Mouse (Mus musculus) heart, embryonic 13.5 days (tissue): ENCODE data around the gene Tcf20. TPM values are rescaled to one million over a fixed set of nuclear protein-coding genes. Genes with fewer than 3 reads are reported as not detected.
A peak's percentile ranks its signal among the peaks of the same experiment; 100 is the strongest.

Experiments
- ATAC-seq: fragments of 200-750 bp; cut with Nextera tagmentation; 2 replicates; pipeline ENCODE4 v1.8.0; 2017; ENCODE audit warnings: moderate TSS enrichment; ENCODE audit not compliant: insufficient number of reproducible peaks, low FRiP score, low TSS enrichment; ENCODE audit errors: extremely low read depth
- H3K27ac ChIP-seq: fragments of 300-500 bp; sonication (generic); replicated peaks from 2 replicates; pipeline ENCODE4 v1.5.1; 2015; ENCODE audit warnings: moderate library complexity, mild to moderate bottlenecking, inconsistent platforms
- H3K27me3 ChIP-seq: fragments of 300-500 bp; sonication (generic); replicated peaks from 2 replicates; pipeline ENCODE4 v1.6.1; 2015; ENCODE audit warnings: mild to moderate bottlenecking, inconsistent platforms
- H3K36me3 ChIP-seq: fragments of 300-500 bp; sonication (generic); 2 replicates; pipeline ENCODE4 v1.6.1; 2015; ENCODE audit warnings: mild to moderate bottlenecking, inconsistent platforms
- H3K4me1 ChIP-seq: fragments of 300-500 bp; sonication (generic); 2 replicates; pipeline ENCODE4 v1.6.1; 2015; ENCODE audit warnings: inconsistent platforms
- H3K4me2 ChIP-seq: fragments of 300-500 bp; sonication (generic); 2 replicates; pipeline ENCODE4 v1.6.1; 2015; ENCODE audit warnings: inconsistent platforms, mild to moderate bottlenecking, moderate library complexity
- H3K4me3 ChIP-seq: fragments of 300-500 bp; sonication (generic); 2 replicates; pipeline ENCODE4 v1.5.1; 2015; ENCODE audit warnings: moderate library complexity, mild to moderate bottlenecking, inconsistent platforms
- H3K9ac ChIP-seq: fragments of 300-500 bp; sonication (generic); 2 replicates; pipeline ENCODE4 v1.6.1; 2015; ENCODE audit warnings: inconsistent platforms, mild to moderate bottlenecking, moderate library complexity
- H3K9me3 ChIP-seq: fragments of 300-500 bp; sonication (generic); 2 replicates; pipeline ENCODE4 v1.6.1; 2016; ENCODE audit warnings: inconsistent platforms
- WGBS: fragments of 180-500 bp; shearing (Covaris S2); methylation state at CpG from one replicate; pipeline ENCODE4 v1.1.7; 2015; ENCODE audit warnings: mixed read lengths; 5-methylcytosine and 5-hydroxymethylcytosine counted together
- polyA plus RNA-seq: library from polyadenylated mRNA; unstranded; fragments of >200 nt; fragmentation: Nextera tagmentation; extraction: Ambion mirVana; gene quantifications from 2 replicates; pipeline ENCODE4 v1.2.1, GENCODE M21; 2015

The Tcf20 gene
- polyA plus RNA-seq, 1 experiment from 2014 or later, result 4.6 TPM

DNA sequence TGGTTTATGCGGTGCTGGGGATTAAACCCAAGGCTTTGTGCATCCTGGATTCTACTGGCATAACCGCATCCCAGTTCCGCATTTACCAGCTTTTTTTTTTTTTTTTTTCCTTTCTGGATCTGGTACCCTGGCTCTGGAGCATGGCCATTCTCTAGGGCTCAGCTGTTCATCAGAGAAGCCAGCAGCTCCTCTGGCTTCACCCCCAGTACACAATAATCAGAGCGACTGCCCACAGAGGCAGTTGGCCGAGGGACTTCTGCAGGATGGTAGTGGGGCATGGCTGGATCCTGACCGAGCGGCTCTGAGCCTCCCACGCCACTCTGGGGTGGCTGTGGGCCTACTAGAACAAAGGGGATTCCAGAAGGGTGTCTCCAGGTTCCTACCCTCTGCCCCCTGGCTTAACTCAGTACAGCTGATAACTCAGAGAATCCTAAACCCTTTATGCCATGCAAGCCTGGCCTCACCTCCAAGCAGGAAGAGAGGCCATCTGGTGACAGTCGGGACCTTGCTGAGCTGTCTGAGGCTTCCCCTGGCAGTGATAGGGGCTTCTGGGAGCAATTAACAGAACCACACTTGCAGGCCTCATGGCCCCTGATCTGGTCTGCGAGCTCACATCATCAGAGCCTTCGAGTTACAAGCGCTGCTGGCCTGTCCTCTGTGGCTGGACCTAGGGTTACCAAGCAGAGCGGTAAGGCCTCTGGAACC, 4.6 kb upstream of the Tcf20 start:
- WGBS, result 66% methylated on average over 13 of the region's 13 CpGs
- H3K36me3 ChIP-seq, result no peaks in the 10 kb centered on the region
- peaks cover 32% of the 10 kb centered on the region for H3K4me1 ChIP-seq
- ATAC-seq, result no peak
- no peak overlapping the region for H3K4me3 ChIP-seq
- H3K9ac ChIP-seq, result no peak overlapping the region
- no peak overlapping the region for H3K4me2 ChIP-seq
- no peak overlapping the region for H3K27ac ChIP-seq
- H3K27me3 ChIP-seq, result peaks cover 46% of the 10 kb centered on the region
- no peaks in the 10 kb centered on the region for H3K9me3 ChIP-seq

DNA sequence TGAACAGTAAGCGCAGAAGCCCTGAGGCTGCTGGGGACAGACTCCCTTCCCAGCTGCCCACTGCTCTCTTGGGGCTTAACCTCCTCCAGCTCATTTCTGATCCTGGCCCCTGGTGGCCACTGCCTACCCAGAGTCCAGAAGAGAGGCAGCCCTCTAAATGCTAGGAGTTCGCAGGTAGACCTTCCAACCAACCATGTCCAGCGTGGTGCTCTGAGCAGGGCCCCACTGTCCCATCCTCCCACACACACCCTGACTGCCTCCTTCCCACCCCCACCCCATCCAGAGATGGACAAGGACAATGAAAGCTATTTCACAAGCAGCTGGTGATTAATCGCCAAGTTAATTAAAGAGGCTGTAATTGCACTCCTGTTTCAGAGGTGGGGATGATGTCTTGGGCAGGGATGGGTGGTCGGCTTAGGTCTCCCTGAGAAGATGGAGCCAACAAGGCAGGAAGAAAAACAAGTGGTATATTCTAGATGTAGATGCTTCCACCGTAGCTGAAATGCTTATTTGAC, 1.6 kb upstream of the Tcf20 start:
- Histone ChIP-seq H3K27ac (no peak overlapping the region), H3K36me3 (no peaks in the 10 kb centered on the region), H3K4me3 (no peak overlapping the region), H3K27me3 (peaks cover 68% of the 10 kb centered on the region), H3K4me1 (peaks cover 26% of the 10 kb centered on the region), H3K4me2 (no peak overlapping the region), H3K9me3 (no peaks in the 10 kb centered on the region), H3K9ac (no peak overlapping the region)
- 74% methylated on average over 6 of the region's 6 CpGs for WGBS
- ATAC-seq, result no peak

DNA sequence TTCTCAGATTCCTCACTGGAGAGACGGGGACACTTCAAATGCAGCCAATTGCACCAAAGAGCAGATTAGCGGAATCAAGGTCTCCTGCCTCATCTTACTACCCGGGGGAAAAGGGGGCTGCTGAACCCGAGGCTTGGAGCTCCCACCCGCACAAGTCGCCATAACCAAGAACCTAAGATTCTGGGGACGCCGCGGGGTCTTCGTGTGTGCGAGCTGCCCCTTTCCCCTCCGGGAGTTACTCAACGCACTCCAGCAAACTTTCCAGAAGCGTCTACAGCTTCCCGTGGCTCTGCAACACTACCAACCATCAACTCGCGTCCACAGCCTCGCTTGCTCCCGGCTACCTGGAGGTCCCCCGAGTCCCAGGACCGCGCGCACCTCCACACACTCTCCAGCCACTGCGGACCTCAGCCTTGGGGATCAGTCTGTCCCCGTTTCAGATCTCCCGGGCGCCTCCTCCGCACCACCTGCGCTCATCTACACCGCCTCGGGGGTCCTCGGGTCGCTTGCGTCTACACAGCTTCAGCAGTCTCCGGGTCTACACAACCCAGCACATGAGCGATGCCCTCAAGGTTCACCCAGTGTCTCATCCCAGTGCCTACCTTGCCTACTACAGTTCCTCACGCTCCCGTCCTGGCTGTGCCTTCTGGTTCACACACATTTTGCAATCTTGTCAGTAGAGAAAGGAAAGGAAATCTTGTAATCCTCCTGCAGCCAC, 499 bp downstream of the Tcf20 start:
- 1% methylated on average over 38 of the region's 38 CpGs for WGBS
- Histone ChIP-seq H3K4me2 (peak overlapping the region; percentile 86), H3K27ac (no peak overlapping the region), H3K4me3 (peak overlapping the region; percentile 48), H3K9ac (peak overlapping the region; percentile 70), H3K4me1 (peaks cover 47% of the 10 kb centered on the region), H3K27me3 (peaks cover 61% of the 10 kb centered on the region), H3K9me3 (no peaks in the 10 kb centered on the region), H3K36me3 (no peaks in the 10 kb centered on the region)
- ATAC-seq, result no peak

DNA sequence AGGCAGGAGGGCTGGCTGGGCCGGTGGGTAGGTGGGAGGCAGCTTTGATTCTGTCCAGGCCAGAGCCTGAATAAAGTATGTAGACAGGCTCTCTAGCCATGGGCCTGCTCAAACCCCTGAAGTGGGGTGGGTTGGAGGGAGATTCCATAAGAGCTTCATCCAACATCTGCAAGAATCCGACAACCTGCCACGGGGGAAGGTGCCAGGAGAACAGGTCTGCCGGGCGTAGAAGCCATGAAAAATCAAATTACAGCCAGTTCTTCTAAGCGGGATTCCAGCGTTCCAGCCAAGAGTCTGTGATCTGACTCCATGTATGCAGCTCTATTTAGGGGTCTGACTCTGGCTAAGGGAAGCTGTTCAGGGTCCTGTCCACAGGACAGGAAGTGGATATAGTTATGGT, 3.1 kb downstream of the Tcf20 start:
- Histone ChIP-seq H3K9ac (no peak overlapping the region), H3K27me3 (peaks cover 64% of the 10 kb centered on the region), H3K4me3 (no peak overlapping the region), H3K4me2 (no peak overlapping the region), H3K9me3 (no peaks in the 10 kb centered on the region), H3K27ac (no peak overlapping the region), H3K36me3 (no peaks in the 10 kb centered on the region), H3K4me1 (peaks cover 55% of the 10 kb centered on the region)
- 71% methylated on average over 7 of the region's 7 CpGs for WGBS
- no peak for ATAC-seq

DNA sequence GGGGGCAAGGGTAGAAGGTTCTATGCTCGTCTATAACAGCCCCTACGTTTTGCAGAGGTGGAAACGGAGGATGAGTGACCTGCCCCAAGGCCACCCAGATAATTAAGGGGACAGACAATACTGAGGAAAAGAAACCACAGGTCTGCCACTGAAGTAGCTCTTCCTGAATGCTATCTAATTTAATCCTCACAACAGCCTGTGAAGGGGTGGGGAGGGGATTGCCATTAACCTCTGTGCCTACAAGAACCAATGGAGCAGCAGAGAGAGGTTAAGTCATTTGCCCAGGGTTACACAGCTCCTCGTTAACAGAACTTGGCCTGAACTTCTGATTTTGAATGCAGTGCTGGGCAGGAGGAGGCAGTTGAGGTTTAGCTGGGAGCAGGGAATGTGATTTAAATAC, 3.6 kb downstream of the Tcf20 start:
- no peaks in the 10 kb centered on the region for H3K9me3 ChIP-seq
- no peak overlapping the region for H3K27ac ChIP-seq
- H3K4me2 ChIP-seq, result no peak overlapping the region
- 58% methylated on average over 4 of the region's 4 CpGs for WGBS
- no peaks in the 10 kb centered on the region for H3K36me3 ChIP-seq
- peaks cover 59% of the 10 kb centered on the region for H3K27me3 ChIP-seq
- H3K4me1 ChIP-seq, result peaks cover 54% of the 10 kb centered on the region
- H3K9ac ChIP-seq, result 0 out of 2 replicates have a peak overlapping the region, but pooled peaks have one; percentile 14
- no peak overlapping the region for H3K4me3 ChIP-seq
- no peak for ATAC-seq

DNA sequence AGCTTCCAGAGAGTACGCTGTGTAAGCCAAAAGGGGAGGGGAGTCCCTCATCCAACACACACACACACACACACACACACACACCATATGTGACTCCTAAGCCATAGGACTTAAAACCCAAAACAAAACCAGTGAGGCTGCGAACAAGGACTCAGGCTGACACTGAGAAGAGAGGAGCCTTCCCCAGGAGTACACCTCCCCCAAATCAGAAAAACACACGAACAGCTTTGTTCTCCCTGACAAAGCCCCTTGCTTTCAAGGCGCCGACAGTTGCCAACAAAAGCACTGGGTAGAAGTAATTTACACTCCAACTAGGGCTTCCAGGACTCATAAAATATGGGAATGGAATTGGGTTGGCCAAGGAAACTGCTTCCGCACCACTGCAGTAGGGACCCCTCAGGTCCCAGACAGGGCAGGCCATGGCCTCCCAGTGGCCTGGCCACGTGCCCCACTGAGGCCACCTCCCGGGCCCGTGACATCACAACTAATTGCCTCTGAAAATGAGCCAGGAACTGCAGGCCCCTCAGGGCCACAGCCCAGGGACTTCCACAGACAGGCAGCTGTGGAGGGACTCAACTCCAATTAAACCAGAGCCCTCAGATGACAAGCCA, 4.2 kb downstream of the Tcf20 start:
- Histone ChIP-seq H3K4me1 (peaks cover 49% of the 10 kb centered on the region), H3K9ac (no peak overlapping the region), H3K36me3 (no peaks in the 10 kb centered on the region), H3K4me3 (no peak overlapping the region), H3K27ac (0 out of 2 replicates have a peak overlapping the region, but pooled peaks have one; percentile 0), H3K9me3 (no peaks in the 10 kb centered on the region), H3K4me2 (peak overlapping the region; percentile 53), H3K27me3 (peaks cover 57% of the 10 kb centered on the region)
- ATAC-seq, result no peak
- WGBS, result 35% methylated on average over 9 of the region's 9 CpGs

DNA sequence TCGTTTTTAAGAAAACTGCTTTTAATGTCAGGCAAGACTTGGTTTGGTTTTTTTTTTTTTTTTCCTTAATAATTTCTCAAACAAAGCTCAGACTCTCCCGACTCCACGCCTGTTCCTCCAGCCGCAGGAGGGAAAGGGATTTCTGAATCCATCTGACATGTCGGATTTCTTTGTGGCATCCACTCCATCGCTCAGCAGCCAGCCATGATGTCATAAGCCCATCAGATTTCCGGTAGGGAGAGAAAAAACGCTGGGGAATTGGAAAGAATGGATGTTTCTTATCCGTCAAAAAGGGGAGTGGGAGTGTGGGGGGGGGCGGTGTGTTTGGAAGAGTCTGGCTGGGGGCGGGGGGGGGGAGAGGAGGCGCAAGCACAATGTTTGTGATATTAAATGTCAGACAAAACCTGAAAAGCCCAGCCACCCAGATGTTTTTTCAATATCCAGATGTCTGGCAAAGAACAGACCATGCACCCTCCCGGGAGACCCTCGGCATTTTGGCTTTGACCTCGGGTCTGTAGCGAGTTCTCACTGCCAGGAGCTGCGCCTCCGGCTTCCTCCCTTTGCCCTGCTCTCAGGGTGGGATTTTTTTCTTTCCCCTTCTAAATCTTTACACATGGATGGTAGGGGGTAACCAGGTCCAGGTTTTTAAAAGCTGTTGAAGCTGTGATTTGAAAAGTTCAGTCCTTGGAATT, 4.8 kb downstream of the Tcf20 start:
- Histone ChIP-seq H3K36me3 (no peaks in the 10 kb centered on the region), H3K9me3 (no peaks in the 10 kb centered on the region), H3K4me3 (no peak overlapping the region), H3K27ac (0 out of 2 replicates have a peak overlapping the region, but pooled peaks have one; percentile 0), H3K9ac (no peak overlapping the region), H3K4me1 (peaks cover 43% of the 10 kb centered on the region), H3K4me2 (peak overlapping the region; percentile 53), H3K27me3 (peaks cover 57% of the 10 kb centered on the region)
- ATAC-seq, result no peak
- 25% methylated on average over 18 of the region's 18 CpGs for WGBS

DNA sequence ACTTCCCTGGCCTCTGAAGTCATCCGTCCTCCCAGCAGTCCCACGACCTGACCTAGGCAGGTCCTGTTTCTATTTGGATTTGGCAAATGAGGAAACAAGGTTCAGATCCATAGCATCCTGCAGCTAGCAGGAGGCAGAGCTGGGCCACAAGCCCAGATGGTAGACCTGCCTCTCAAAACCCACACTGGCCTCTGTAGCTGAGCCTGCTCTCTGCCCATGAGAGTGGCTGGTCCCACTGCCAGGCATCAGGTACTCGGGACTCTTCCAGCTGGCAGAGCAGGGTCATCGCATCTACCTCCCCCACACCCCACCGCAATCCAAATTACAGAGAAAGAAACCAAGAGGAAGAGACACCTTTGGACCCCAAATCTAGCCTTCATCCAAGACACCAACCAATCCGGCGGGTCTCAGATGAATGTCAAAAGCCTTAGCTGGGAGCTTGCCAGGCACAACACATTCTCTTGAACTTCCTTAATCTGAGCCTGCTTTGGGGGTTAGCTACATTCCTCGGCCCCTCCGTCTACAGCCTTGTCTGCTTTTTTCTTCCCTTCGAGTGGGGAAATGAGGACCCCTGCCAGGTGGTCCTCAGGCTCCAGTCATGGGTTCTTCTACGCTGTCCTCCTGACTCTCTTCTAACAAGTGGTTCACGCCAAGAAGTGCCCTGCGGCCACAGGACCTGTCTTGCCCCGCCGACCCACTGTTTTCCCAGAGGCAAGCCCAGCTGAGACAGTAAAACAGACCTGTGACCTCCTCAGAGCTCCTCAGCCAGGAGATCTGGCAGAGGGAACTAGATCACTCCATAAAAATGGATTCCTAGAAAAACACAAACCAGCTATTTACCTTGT, 5.8 kb downstream of the Tcf20 start:
- Histone ChIP-seq H3K9ac (0 out of 2 replicates have a peak overlapping the region, but pooled peaks have one; percentile 3), H3K4me3 (no peak overlapping the region), H3K27me3 (peaks cover 55% of the 10 kb centered on the region), H3K9me3 (no peaks in the 10 kb centered on the region), H3K4me2 (no peak overlapping the region), H3K36me3 (no peaks in the 10 kb centered on the region), H3K4me1 (peaks cover 36% of the 10 kb centered on the region), H3K27ac (no peak overlapping the region)
- 43% methylated on average over 15 of the region's 15 CpGs for WGBS
- ATAC-seq, result no peak

DNA sequence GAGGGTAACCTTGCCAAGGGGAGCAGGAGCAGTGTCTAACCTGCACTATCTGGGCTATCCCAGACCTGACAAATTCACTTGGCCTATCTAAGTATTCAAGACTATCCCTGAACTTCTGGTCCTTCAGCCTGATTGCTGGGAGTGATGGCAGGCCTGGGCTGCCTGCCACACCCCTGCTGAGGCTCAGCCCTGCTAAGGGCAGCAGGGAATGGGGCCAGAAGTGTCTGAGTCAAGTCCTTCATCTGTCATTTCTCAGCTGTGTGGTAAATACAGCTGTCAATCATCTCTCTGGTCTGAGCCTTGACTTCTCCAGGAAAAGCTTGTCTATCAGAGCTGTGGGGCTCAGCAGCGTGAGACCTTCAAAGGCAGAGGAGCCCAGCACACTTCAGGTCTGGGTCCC, 8.1 kb downstream of the Tcf20 start:
- H3K9ac ChIP-seq, result no peak overlapping the region
- no peaks in the 10 kb centered on the region for H3K9me3 ChIP-seq
- H3K4me2 ChIP-seq, result no peak overlapping the region
- 69% methylated on average over 1 of the region's 1 CpGs for WGBS
- no peaks in the 10 kb centered on the region for H3K36me3 ChIP-seq
- H3K4me3 ChIP-seq, result no peak overlapping the region
- no peak for ATAC-seq
- H3K4me1 ChIP-seq, result peaks cover 35% of the 10 kb centered on the region
- H3K27me3 ChIP-seq, result peaks cover 31% of the 10 kb centered on the region
- H3K27ac ChIP-seq, result no peak overlapping the region

DNA sequence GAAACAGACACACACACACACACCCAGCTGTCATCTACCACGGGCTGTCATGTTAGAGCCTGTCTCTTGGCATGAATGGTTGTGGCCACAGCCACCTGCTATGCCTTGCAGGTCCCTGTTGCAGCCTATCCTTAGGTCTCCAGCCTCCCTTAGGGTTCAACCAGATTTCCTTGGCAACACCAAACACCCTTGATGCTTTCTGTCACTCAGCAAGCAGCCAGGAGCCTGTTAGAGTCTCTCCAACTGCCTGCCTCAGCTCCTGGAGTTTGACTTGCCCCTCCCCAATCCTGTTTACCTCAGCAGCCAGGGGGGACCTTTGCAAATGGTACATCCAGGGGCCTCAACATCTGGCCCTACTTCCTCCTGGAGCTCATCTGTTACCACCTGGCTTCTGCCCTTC, 13.2 kb downstream of the Tcf20 start:
- Histone ChIP-seq H3K9ac (0 out of 2 replicates have a peak overlapping the region, but pooled peaks have one; percentile 12), H3K4me3 (no peak overlapping the region), H3K4me2 (no peak overlapping the region), H3K36me3 (no peaks in the 10 kb centered on the region), H3K4me1 (peaks cover 12% of the 10 kb centered on the region), H3K27ac (no peak overlapping the region), H3K9me3 (no peaks in the 10 kb centered on the region), H3K27me3 (peaks cover 3% of the 10 kb centered on the region; the same call in 1 of the 2 replicates)
- no peak for ATAC-seq
- 74% methylated on average over 1 of the region's 1 CpGs for WGBS
